Mouse (Mus musculus) left cerebral cortex, adult 18-20 months (tissue): ENCODE measurements around the gene Ercc1. TPM values are rescaled to one million over a fixed set of nuclear protein-coding genes. Genes with fewer than 3 reads are reported as not detected.
A peak's percentile ranks its signal among the peaks of the same experiment; 100 is the strongest.

Experiments
- DNase-seq, 2 experiments: peaks; one replicate each; pipeline ENCODE4 v3.0.0; 2021 to 2022; ENCODE audit warnings: low spot score in 2 of 2, mixed read lengths in 1 of 2
- total RNA-seq, 2 experiments: library from RNA; stranded (reverse); gene quantifications; 2 replicates each; pipeline ENCODE4 v1.2.3; 2021

The Ercc1 gene
- total RNA-seq, 2 experiments from 2014 or later, result 39.1 to 45.2 TPM

GRCm38 (mm10) chr7:19308454-19309277, 35.9 kb upstream of the Ercc1 start:
- DNase-seq, result peak; percentile 95 to 98

GRCm38 (mm10) chr7:19309278-19309883, 35.2 kb upstream of the Ercc1 start:
- DNase-seq, result no peak

GRCm38 (mm10) chr7:19309884-19310641, 34.5 kb upstream of the Ercc1 start, which contains the start of gene Fosb:
Gene Fosb, minus strand, starts transcription at chr7:19310051.
- DNase-seq, result peak; percentile 93 to 95

GRCm38 (mm10) chr7:19311991-19312390, 32.6 kb upstream of the Ercc1 start:
- no peak for DNase-seq

GRCm38 (mm10) chr7:19314033-19314432, 30.5 kb upstream of the Ercc1 start:
- no peak for DNase-seq

- DNase-seq, result no peak
Measured at GRCm38 (mm10) chr7:19316451-19317161, 28.0 kb upstream of the Ercc1 start.

- no peak for DNase-seq
Measured at GRCm38 (mm10) chr7:19318201-19318600, 26.4 kb upstream of the Ercc1 start.

GRCm38 (mm10) chr7:19318676-19319075, 25.9 kb upstream of the Ercc1 start:
- DNase-seq, result no peak

GRCm38 (mm10) chr7:19319458-19319857, 25.1 kb upstream of the Ercc1 start:
- no peak for DNase-seq

- peak; percentile 93 to 96 for DNase-seq
Measured at GRCm38 (mm10) chr7:19319906-19320305, 24.7 kb upstream of the Ercc1 start.

GRCm38 (mm10) chr7:19320637-19321036, 23.9 kb upstream of the Ercc1 start:
- no peak for DNase-seq

GRCm38 (mm10) chr7:19321464-19321863, 23.1 kb upstream of the Ercc1 start:
- no peak for DNase-seq

- no peak for DNase-seq
Measured at GRCm38 (mm10) chr7:19322489-19322888, 22.1 kb upstream of the Ercc1 start.

GRCm38 (mm10) chr7:19324221-19324620, 20.4 kb upstream of the Ercc1 start:
- no peak for DNase-seq

- DNase-seq, result no peak
Measured at GRCm38 (mm10) chr7:19325262-19326199, 19.0 kb upstream of the Ercc1 start.

- DNase-seq, result peak; percentile 73 to 77
Measured at GRCm38 (mm10) chr7:19326359-19326758, 18.2 kb upstream of the Ercc1 start.

GRCm38 (mm10) chr7:19327128-19327527, 17.4 kb upstream of the Ercc1 start:
- DNase-seq, result peak; percentile 88 to 90

GRCm38 (mm10) chr7:19327782-19328181, 16.8 kb upstream of the Ercc1 start:
- DNase-seq, result no peak

GRCm38 (mm10) chr7:19328425-19328824, 16.2 kb upstream of the Ercc1 start:
- no peak for DNase-seq

GRCm38 (mm10) chr7:19331910-19332309, 12.7 kb upstream of the Ercc1 start:
- DNase-seq, result no peak
